Comparison of ENCODE assay signal across 27 mouse cellular contexts in genomic region chr2:69209684-69210083, GRCm38 (mm10). TPM values are rescaled to one million over a fixed set of nuclear protein-coding genes. Genes with fewer than 3 reads are reported as not detected.
DNase-seq lines count a peak whose midpoint lies in the region; ATAC-seq and TF ChIP-seq lines count a peak whose summit lies in the region.
"Had no signal": no experiment of that assay in that cellular context is flagged by ENCODE, and none has a peak within 500 bp of the region (broad histone marks: within the 10 kb centered on the region; RNA-seq: fewer than 3 reads in every experiment).

No protein-coding gene starts in this region.

- no peak overlapping the region for H3K4me2 ChIP-seq in hindbrain, embryonic 11.5 days (replicated peaks; ENCODE audit: low read depth, low read length)
- H3K4me2 ChIP-seq: embryonic facial prominence, embryonic 12.5 days; forebrain, embryonic 13.5 days; forebrain, embryonic 15.5 days had no signal

- H3K9me3 ChIP-seq in ES-Bruce4 (replicated peaks; ENCODE audit: control insufficient read depth, insufficient read depth, low read length, poor library complexity, severe bottlenecking) (no peaks in the 10 kb centered on the region), ES-E14 (ENCODE audit: control insufficient read depth, insufficient read depth, low read depth, low read length) (no peaks in the 10 kb centered on the region)
- no peaks in the 10 kb centered on the region for H3K9me3 ChIP-seq in hindbrain, embryonic 11.5 days (ENCODE audit: control insufficient read depth, low read length)
- H3K9me3 ChIP-seq: embryonic facial prominence, embryonic 10.5 days; embryonic facial prominence, embryonic 12.5 days; forebrain, embryonic 13.5 days; forebrain, embryonic 15.5 days had no signal

- DNase-seq in heart, adult 11 months, result peak; percentile 21
- no peak for DNase-seq in heart, adult 9 months (ENCODE audit: low spot score in 2 of 2)
- DNase-seq in ES-E14 (ENCODE audit: low read depth, low spot score) (no peak), ZHBTc4 (ENCODE audit: low read depth, low spot score) (peak; percentile 43)
- DNase-seq in hindbrain, embryonic 11.5 days (ENCODE audit: low spot score), result no peak
- no peak for DNase-seq in heart, postnatal 25 days (ENCODE audit: low spot score)
- DNase-seq: adrenal gland, adult 2 months; adrenal gland, postnatal 10 days; adrenal gland, postnatal 36 days; B cell, adult 2 months; cerebellum, adult 11-12 months; cerebellum, adult 2 months; cerebellum, adult 9-10 months; cerebellum, postnatal 10 days; cerebellum, postnatal 25 days; forebrain, postnatal 0 days had no signal

- TF ChIP-seq EP300 in ES-Bruce4 (IDR thresholded peaks at IDR 0.05; ENCODE audit: insufficient read depth, low read depth, low read length), result 0 out of 2 replicates have a peak, but pooled peaks have one; percentile 17

- in situ Hi-C loops in ES-E14 (cut with MboI; ENCODE audit: low sequenced_read_pairs in 2 of 2, unreplicated experiment in 2 of 2), result no loop called here

- no peaks in the 10 kb centered on the region; the same call in 1 of the 2 replicates for H3K36me3 ChIP-seq in ES-Bruce4 (ENCODE audit: control insufficient read depth, insufficient read depth, low read length, poor library complexity, severe bottlenecking)
- H3K36me3 ChIP-seq in ES-E14 (ENCODE audit: control insufficient read depth, insufficient read depth, low read length, poor library complexity, severe bottlenecking), result no peaks in the 10 kb centered on the region
- H3K36me3 ChIP-seq in hindbrain, embryonic 11.5 days (ENCODE audit: control insufficient read depth, insufficient read depth, low read length), result no peaks in the 10 kb centered on the region
- H3K36me3 ChIP-seq: embryonic facial prominence, embryonic 10.5 days; embryonic facial prominence, embryonic 12.5 days; forebrain, embryonic 15.5 days had no signal

- TF ChIP-seq CTCF in ES-Bruce4 (IDR thresholded peaks at IDR 0.05; ENCODE audit: low read depth, low read length), result no peak

- H3K4me3 ChIP-seq in ES-Bruce4 (ENCODE audit: low read depth, low read length), result no peak overlapping the region
- no peak overlapping the region for H3K4me3 ChIP-seq in ES-E14 (ENCODE audit: insufficient read depth in 1 of 2, low read depth in 1 of 2, low read length in 2 of 2, poor library complexity in 1 of 2, severe bottlenecking in 1 of 2)
- no peak overlapping the region for H3K4me3 ChIP-seq in hindbrain, embryonic 11.5 days (ENCODE audit: low read depth, low read length)
- H3K4me3 ChIP-seq: embryonic facial prominence, embryonic 10.5 days; embryonic facial prominence, embryonic 12.5 days; forebrain, embryonic 13.5 days; forebrain, embryonic 15.5 days had no signal

- WGBS in hindbrain, embryonic 11.5 days, result 88% methylated on average over 3 of the region's 3 CpGs

- intact Hi-C loops in heart, postnatal 25 days (cut with DNase I), result loop anchor here (5.0 to 10.0 kb wide), 2 partner anchors 65 to 1647 kb away; no protein-coding TSS in a partner anchor

- H3K4me1 ChIP-seq in ES-Bruce4 (ENCODE audit: control insufficient read depth, insufficient read depth, low read length) (peaks cover 2% of the 10 kb centered on the region), ES-E14 (ENCODE audit: control insufficient read depth in 2 of 2, insufficient read depth in 2 of 2, low read length in 2 of 2, poor library complexity in 1 of 2) (peaks cover 2 to 3% of the 10 kb centered on the region in 2 experiments; a peak in 1 of 4 replicates)
- H3K4me1 ChIP-seq in hindbrain, embryonic 11.5 days (replicated peaks; ENCODE audit: control insufficient read depth, insufficient read depth, low read length), result peaks cover 3% of the 10 kb centered on the region; the same call in 1 of the 2 replicates

- no peaks in the 10 kb centered on the region for H3K27me3 ChIP-seq in ES-Bruce4 (ENCODE audit: control insufficient read depth, insufficient read depth, low read length, poor library complexity, severe bottlenecking)
- H3K27me3 ChIP-seq in hindbrain, embryonic 11.5 days (ENCODE audit: control insufficient read depth, insufficient read depth, low read length), result no peaks in the 10 kb centered on the region
- H3K27me3 ChIP-seq: CH12.LX; embryonic facial prominence, embryonic 12.5 days; forebrain, embryonic 13.5 days; forebrain, embryonic 15.5 days had no signal

- H3K27ac ChIP-seq in ES-Bruce4 (ENCODE audit: insufficient read depth, low read length) (no peak overlapping the region), ES-E14 (ENCODE audit: insufficient read depth, low read depth, low read length, poor library complexity, severe bottlenecking) (no peak overlapping the region)
- H3K27ac ChIP-seq in hindbrain, embryonic 11.5 days (ENCODE audit: low read depth, low read length), result no peak overlapping the region
- H3K27ac ChIP-seq: embryonic facial prominence, embryonic 10.5 days; embryonic facial prominence, embryonic 12.5 days; forebrain, embryonic 13.5 days; forebrain, embryonic 15.5 days had no signal

- H3K9ac ChIP-seq in ES-Bruce4 (ENCODE audit: low read depth, poor library complexity, severe bottlenecking), result no peak overlapping the region
- no peak overlapping the region for H3K9ac ChIP-seq in ES-E14 (ENCODE audit: insufficient read depth, low read depth, low read length, poor library complexity, severe bottlenecking)
- no peak overlapping the region for H3K9ac ChIP-seq in hindbrain, embryonic 11.5 days (ENCODE audit: low read depth, low read length)
- H3K9ac ChIP-seq: embryonic facial prominence, embryonic 12.5 days; forebrain, embryonic 13.5 days; forebrain, embryonic 15.5 days; forebrain, postnatal 0 days had no signal

- ATAC-seq in hindbrain, embryonic 11.5 days (ENCODE audit: low FRiP score), result no peak
- ATAC-seq: CD4-positive, CD25-positive, alpha-beta regulatory T cell, adult 4 months; forebrain, embryonic 13.5 days; forebrain, embryonic 15.5 days; forebrain, postnatal 0 days had no signal

- no peak for TF ChIP-seq POLR2A in ES-Bruce4 (IDR thresholded peaks at IDR 0.05; ENCODE audit: insufficient read depth, low read length)

TF ChIP-seq in ES-E14, 5 proteins besides CTCF, POLR2A, EP300 and RAD21:
- TF ChIP-seq MAFK (IDR thresholded peaks at IDR 0.05; ENCODE audit: insufficient read depth, low read depth, low read length) (peak; percentile 82), ZNF384 (IDR thresholded peaks at IDR 0.05; ENCODE audit: low read depth, low read length) (no peak), CHD2 (IDR thresholded peaks at IDR 0.05; ENCODE audit: low read depth, low read length) (no peak)

RNA-seq across cellular contexts. Expression of gene G6pc2, which starts 1.2 kb away (rescaled TPM):
- not detected in 2 replicates for polyA plus RNA-seq in ES-Bruce4 (2011; ENCODE audit: insufficient read depth, insufficient read length, low read depth, missing spikeins)
- total RNA-seq in ES-E14 (2012; rRNA removed), result 0.27 and 0.53 TPM in 2 replicates
- polyA plus RNA-seq in hindbrain, embryonic 11.5 days (2014; fragmentation: Nextera tagmentation; extraction: Ambion mirVana), result 0.13 and 0.28 TPM in 2 replicates
- not detected for total RNA-seq in heart, postnatal 25 days (2021)
- total RNA-seq: adrenal gland, adult 2 months; adrenal gland, postnatal 10 days; adrenal gland, postnatal 36 days; CH12.LX; forebrain, postnatal 0 days; MEL had no signal
- polyA plus RNA-seq: adrenal gland, adult 2 months; cerebellum, adult 2 months; cortical plate, adult 2 months; embryonic facial prominence, embryonic 10.5 days; embryonic facial prominence, embryonic 14.5 days; forebrain, embryonic 11.5 days; forebrain, embryonic 13.5 days; forebrain, embryonic 15.5 days; forebrain, postnatal 0 days had no signal

RNA-seq across cellular contexts. Expression of gene Spc25, which starts 3.7 kb away (rescaled TPM):
- 113 and 125 TPM in 2 replicates for polyA plus RNA-seq in ES-Bruce4 (2011; ENCODE audit: insufficient read depth, insufficient read length, low read depth, missing spikeins)
- total RNA-seq in ES-E14 (2012; rRNA removed), result 43.2 and 64.6 TPM in 2 replicates
- polyA plus RNA-seq in hindbrain, embryonic 11.5 days (2014; fragmentation: Nextera tagmentation; extraction: Ambion mirVana), result 226 and 233 TPM in 2 replicates
- total RNA-seq in heart, postnatal 25 days (2021), result 1 to 10 TPM in 1 of 2 experiments, under 1 TPM in 1; 0.96 to 1.1 TPM

Comparison
In these comparisons a context has a peak if more than half of its experiments do, and no peak if none do; other contexts are left out.
1. DNase-seq: peak in heart, adult 11 months (single experiment) and ZHBTc4 (single experiment); none in heart, adult 9 months (0 of 2), ES-E14 (single experiment), hindbrain, embryonic 11.5 days (single experiment) and heart, postnatal 25 days (single experiment).
2. RNA of gene Spc25, which starts 3.7 kb away (total RNA-seq): 43.2 to 64.6 TPM in ES-E14; 0.96 to 1.1 TPM in heart, postnatal 25 days; every median in the first group is over 10 times any median in the second.